Mouse (Mus musculus): Measurements from ENCODE around the gene Ccdc60. TPM values are rescaled to one million over a fixed set of nuclear protein-coding genes. Genes with fewer than 3 reads are reported as not detected.

Ccdc60 gene
- total RNA-seq (2023), result not detected

DNA sequence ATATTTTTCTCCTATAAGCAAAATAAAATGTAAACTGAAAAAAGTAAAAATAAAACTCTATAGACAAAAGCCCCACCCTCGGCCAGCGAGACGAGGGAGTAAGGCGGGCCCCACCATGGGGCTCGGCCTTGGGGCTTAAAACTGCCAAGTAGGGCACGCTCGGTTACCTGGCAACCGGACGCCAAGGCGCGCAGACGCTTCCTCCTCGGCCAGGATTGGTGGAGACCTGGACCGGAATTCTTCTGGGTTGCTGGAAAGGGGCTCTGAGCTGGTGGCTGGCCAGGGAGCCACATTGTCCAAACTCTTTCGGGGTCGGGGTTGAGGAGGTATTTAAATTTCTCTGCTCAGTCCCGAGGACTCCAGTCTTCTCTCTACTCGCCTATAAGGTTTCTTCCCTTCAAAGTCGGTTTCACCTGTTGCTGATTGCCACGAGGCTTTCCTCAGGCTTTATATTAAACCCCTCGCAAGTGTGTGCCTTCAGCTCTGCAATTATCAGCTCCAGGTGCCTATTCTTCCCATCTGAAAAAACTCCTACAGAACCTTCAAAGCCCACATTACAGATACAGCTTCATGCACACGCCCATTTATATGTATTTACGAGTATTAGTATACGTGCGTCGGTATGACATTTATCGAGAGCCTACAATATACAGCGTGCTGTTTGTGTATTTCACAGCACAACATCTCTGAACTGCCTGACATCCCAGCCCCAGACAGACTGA lies at the start of gene Ccdc60:
TSS of gene Ccdc60 (minus strand) at position 137 of the 722 bp plus-strand sequence.

DNA sequence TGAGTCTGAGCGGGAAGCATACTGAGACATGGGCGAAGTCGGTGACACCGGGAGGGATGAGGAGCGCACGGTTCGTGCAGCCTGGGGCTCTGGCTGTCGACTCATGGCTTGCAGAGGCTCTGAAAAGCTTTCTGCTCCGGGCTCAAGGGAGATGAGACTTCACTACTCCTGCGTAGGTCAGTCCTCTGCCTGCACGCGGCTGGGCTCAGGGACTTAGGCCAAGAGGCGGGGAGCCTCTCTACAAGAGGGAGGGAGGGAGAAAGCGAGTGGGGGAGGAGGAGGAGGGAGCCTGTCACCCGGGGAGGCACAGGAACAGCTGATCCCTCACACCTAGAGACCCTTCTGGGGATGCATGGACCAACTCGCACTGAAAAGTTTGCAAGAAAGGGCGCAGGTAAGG lies 205.7 kb downstream of the Ccdc60 start, which contains the start of gene Tmem233:
TSS of gene Tmem233 (minus strand) at position 164 of the 400 bp plus-strand sequence.

Other genes with a start within 250 kb of the Ccdc60 start
- gene Tmem233, start 205.7 kb downstream of the Ccdc60 start, total RNA-seq (2023), result not detected
- gene Hspb8, start 133.9 kb upstream of the Ccdc60 start, total RNA-seq (2023), result not detected